Mouse (Mus musculus): ENCODE data around the gene Agrn. TPM values are rescaled to one million over a fixed set of nuclear protein-coding genes. Genes with fewer than 3 reads are reported as not detected.
A peak's percentile ranks its signal among the peaks of the same experiment; 100 is the strongest.

The Agrn gene
- polyA plus RNA-seq, 1 experiment from 2014 or later, result 38.6 TPM

DNA sequence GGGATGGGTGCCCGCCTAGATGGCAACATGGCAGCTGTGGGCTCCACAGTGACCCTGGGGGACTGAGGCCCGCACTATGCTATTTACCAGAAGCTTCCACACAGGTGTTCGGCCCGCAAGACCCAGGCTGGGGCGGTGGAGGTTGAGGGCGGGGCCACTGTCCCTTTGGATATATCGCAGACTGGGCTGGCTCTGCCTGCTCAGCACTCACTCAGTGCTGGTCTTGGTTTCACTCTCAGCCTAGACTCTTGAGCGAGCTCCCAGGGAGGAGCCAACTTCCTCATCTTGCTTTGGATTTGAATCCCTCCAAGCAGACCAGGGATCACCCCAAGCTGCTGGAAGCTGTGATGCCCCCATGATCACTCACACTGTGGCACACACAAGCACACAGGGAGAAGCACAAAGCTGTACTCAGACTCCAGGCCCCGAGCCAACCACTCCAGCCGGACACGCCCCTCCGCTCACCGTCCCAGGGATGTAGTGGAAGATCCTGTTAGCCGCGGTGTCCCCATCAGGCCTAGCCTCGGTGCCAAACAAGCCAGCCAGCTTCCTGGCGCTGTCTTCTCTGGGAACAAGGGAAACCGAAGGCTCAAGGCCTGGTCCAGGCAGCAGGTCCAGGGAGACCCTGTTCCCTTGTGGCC, 30.6 kb upstream of the Agrn start:
- no peak for ATAC-seq (ENCODE audit: insufficient number of reproducible peaks, low FRiP score, low TSS enrichment, low read depth)
- WGBS, result 29% methylated on average over 18 of the region's 18 CpGs
- peak overlapping the region; percentile 20 for H3K4me2 ChIP-seq (ENCODE audit: low read depth, severe bottlenecking)

DNA sequence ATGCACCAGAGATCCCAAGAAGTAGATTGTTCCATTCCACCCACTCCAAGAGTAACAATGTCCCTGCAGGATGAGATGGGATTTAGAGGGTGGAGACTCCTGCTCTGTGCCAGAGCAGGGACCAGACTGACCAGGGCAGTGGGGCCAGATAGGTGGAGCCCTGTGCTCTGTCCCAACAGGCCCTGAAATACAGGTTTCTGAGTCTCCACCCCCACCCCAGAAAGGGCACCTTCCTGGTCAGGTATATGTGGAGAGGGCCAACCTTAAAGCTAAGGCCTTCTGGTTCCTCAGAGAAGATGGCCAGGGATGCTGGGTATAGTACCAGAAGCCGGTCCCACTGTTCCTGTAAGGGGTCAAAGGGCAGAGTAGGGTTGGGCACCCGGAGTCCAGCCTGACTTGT, 27.0 kb upstream of the Agrn start:
- Histone ChIP-seq H3K9me3 (ENCODE audit: control insufficient read depth, low read length) (no peaks in the 10 kb centered on the region), H3K4me1 (ENCODE audit: control insufficient read depth, insufficient read depth, low read length) (peaks cover 3% of the 10 kb centered on the region; the same call in 1 of the 2 replicates), H3K36me3 (ENCODE audit: control insufficient read depth, insufficient read depth, low read length) (no peaks in the 10 kb centered on the region; the same call in 1 of the 2 replicates), H3K4me2 (ENCODE audit: low read depth, severe bottlenecking) (no peak overlapping the region), H3K9ac (ENCODE audit: low read length) (no peak overlapping the region), H3K4me3 (ENCODE audit: low read depth, low read length) (no peak overlapping the region), H3K27me3 (ENCODE audit: control insufficient read depth, insufficient read depth, low read length) (peaks cover 2% of the 10 kb centered on the region; the same call in 1 of the 2 replicates), H3K27ac (replicated peaks; ENCODE audit: low read depth, low read length) (no peak overlapping the region)
- DNase-seq (ENCODE audit: low spot score), result no peak
- ATAC-seq (ENCODE audit: insufficient number of reproducible peaks, low FRiP score, low TSS enrichment, low read depth), result no peak
- WGBS, result 76% methylated on average over 2 of the region's 2 CpGs

More for the DNA sequence above, 30.6 kb upstream of the Agrn start:
- no peak for DNase-seq (ENCODE audit: low spot score)
- Histone ChIP-seq H3K27ac (replicated peaks; ENCODE audit: low read depth, low read length) (no peak overlapping the region), H3K9me3 (ENCODE audit: control insufficient read depth, low read length) (no peaks in the 10 kb centered on the region), H3K9ac (ENCODE audit: low read length) (no peak overlapping the region; the same call in 1 of the 2 replicates), H3K4me1 (ENCODE audit: control insufficient read depth, insufficient read depth, low read length) (peaks cover 3% of the 10 kb centered on the region; the same call in 1 of the 2 replicates), H3K4me3 (ENCODE audit: low read depth, low read length) (no peak overlapping the region), H3K27me3 (ENCODE audit: control insufficient read depth, insufficient read depth, low read length) (peaks cover 2% of the 10 kb centered on the region; the same call in 1 of the 2 replicates), H3K36me3 (ENCODE audit: control insufficient read depth, insufficient read depth, low read length) (peaks cover 16% of the 10 kb centered on the region)

DNA sequence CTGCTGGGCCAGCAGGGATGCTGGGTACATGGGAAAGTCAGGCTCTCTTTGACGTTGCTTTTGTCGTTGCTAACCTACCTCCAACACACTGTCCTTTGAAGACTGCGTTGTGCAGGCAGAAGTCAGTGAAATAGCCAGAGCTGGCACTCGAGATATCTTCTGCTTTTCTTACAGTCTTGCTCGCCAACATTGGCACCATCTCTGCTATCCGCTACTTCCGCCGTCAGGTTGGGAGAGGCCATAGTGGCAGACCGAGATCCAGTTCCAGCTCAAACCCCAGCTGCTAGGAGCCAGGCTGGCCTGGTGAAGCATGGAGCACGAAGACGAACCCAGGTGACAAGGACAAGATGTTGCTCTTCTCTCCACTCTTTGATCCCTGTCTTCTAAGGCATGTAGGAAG, 22.6 kb upstream of the Agrn start:
- ATAC-seq (ENCODE audit: insufficient number of reproducible peaks, low FRiP score, low TSS enrichment, low read depth), result no peak
- Histone ChIP-seq H3K36me3 (ENCODE audit: control insufficient read depth, insufficient read depth, low read length) (no peaks in the 10 kb centered on the region), H3K9ac (ENCODE audit: low read length) (no peak overlapping the region), H3K27ac (replicated peaks; ENCODE audit: low read depth, low read length) (no peak overlapping the region), H3K4me2 (ENCODE audit: low read depth, severe bottlenecking) (no peak overlapping the region), H3K4me3 (ENCODE audit: low read depth, low read length) (no peak overlapping the region), H3K9me3 (ENCODE audit: control insufficient read depth, low read length) (no peaks in the 10 kb centered on the region), H3K27me3 (ENCODE audit: control insufficient read depth, insufficient read depth, low read length) (no peaks in the 10 kb centered on the region), H3K4me1 (ENCODE audit: control insufficient read depth, insufficient read depth, low read length) (no peaks in the 10 kb centered on the region)
- WGBS, result 93% methylated on average over 11 of the region's 11 CpGs
- no peak for DNase-seq (ENCODE audit: low spot score)

DNA sequence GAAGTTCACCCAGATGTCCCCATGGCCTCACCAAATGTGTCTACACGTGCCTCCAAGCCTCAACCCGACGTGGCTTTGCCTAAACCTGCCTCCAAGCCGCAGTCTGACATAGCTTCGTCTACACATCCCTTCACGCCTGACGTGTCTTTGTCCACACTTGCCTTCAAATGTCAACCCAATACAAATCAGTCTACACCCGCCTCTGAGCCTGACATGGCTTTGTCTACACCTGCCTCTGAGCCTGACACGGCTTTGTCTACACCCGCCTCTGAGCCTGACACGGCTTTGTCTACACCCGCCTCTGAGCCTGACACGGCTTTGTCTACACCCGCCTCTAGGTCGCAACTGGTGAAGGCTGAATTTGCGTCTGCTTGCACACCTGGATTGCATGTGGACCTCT, 20.6 kb upstream of the Agrn start:
- H3K36me3 ChIP-seq (ENCODE audit: control insufficient read depth, insufficient read depth, low read length), result no peaks in the 10 kb centered on the region
- 79% methylated on average over 16 of the region's 16 CpGs for WGBS
- H3K4me2 ChIP-seq (ENCODE audit: low read depth, severe bottlenecking), result no peak overlapping the region
- no peaks in the 10 kb centered on the region for H3K9me3 ChIP-seq (ENCODE audit: control insufficient read depth, low read length)
- no peak for DNase-seq (ENCODE audit: low spot score)
- no peaks in the 10 kb centered on the region for H3K27me3 ChIP-seq (ENCODE audit: control insufficient read depth, insufficient read depth, low read length)
- ATAC-seq (ENCODE audit: insufficient number of reproducible peaks, low FRiP score, low TSS enrichment, low read depth), result no peak
- H3K4me3 ChIP-seq (ENCODE audit: low read depth, low read length), result no peak overlapping the region
- no peak overlapping the region for H3K27ac ChIP-seq (replicated peaks; ENCODE audit: low read depth, low read length)
- H3K9ac ChIP-seq (ENCODE audit: low read length), result no peak overlapping the region
- no peaks in the 10 kb centered on the region for H3K4me1 ChIP-seq (ENCODE audit: control insufficient read depth, insufficient read depth, low read length)

DNA sequence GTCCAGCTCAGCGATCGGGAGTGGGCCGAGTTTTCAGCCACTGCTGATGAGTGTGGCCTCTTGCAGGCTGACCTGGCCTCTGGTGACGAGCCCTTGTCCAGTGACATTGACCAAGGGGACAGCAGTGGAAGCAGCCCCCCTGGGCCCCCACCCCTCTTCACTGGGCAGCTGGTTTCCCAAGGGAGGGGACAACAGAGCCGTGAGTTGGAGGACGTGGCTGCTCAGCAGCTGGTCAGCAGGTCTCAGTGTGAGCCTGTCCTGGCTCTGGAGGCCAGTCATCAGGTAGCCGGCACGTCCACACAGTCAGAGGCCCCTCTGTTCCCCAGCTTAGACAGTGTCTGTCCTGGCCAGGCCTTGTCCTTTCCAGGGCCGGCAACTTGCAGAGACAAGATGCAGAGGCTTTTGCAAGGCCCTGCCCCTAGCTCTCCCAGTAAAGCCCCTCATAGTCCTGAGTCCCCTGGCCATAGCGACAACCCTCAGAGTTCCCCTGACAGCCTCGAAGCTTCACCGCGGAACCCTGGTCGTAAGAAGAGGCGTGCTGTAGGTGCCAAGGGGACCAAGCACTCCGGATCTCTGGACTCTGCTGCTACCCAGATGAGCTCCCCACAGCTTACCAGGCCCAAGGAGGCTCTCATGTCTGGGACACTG, 19.9 kb upstream of the Agrn start:
- Histone ChIP-seq H3K36me3 (ENCODE audit: control insufficient read depth, insufficient read depth, low read length) (no peaks in the 10 kb centered on the region), H3K27me3 (ENCODE audit: control insufficient read depth, insufficient read depth, low read length) (no peaks in the 10 kb centered on the region), H3K9ac (ENCODE audit: low read length) (no peak overlapping the region), H3K4me2 (ENCODE audit: low read depth, severe bottlenecking) (no peak overlapping the region), H3K27ac (replicated peaks; ENCODE audit: low read depth, low read length) (no peak overlapping the region), H3K9me3 (ENCODE audit: control insufficient read depth, low read length) (no peaks in the 10 kb centered on the region), H3K4me1 (ENCODE audit: control insufficient read depth, insufficient read depth, low read length) (no peaks in the 10 kb centered on the region), H3K4me3 (ENCODE audit: low read depth, low read length) (no peak overlapping the region)
- WGBS, result 82% methylated on average over 16 of the region's 16 CpGs
- ATAC-seq (ENCODE audit: insufficient number of reproducible peaks, low FRiP score, low TSS enrichment, low read depth) (no peak), DNase-seq (ENCODE audit: low spot score) (no peak)

DNA sequence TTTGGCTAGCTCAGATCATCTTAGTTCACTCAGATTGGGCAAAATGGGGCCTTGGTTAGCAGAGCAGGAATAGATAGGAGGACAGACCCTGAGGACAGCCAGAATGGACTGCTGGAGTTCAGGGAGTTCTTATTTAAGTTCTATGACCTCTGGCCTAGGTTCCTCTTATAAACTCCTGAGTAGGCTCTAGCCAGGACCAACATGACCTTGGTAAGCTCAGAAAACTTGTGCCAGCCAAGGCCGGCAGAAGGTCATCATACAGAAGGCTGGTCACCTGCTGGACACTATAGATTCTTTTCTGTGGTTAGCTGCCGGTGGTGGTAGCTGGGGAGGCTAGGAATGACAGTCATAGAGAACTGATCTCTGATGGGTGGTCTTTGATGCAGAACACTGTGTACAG, 18.9 kb upstream of the Agrn start:
- H3K36me3 ChIP-seq (ENCODE audit: control insufficient read depth, insufficient read depth, low read length), result no peaks in the 10 kb centered on the region
- H3K27me3 ChIP-seq (ENCODE audit: control insufficient read depth, insufficient read depth, low read length), result no peaks in the 10 kb centered on the region
- no peak overlapping the region for H3K4me2 ChIP-seq (ENCODE audit: low read depth, severe bottlenecking)
- no peak overlapping the region for H3K4me3 ChIP-seq (ENCODE audit: low read depth, low read length)
- no peaks in the 10 kb centered on the region for H3K9me3 ChIP-seq (ENCODE audit: control insufficient read depth, low read length)
- DNase-seq (ENCODE audit: low spot score) (no peak), ATAC-seq (ENCODE audit: insufficient number of reproducible peaks, low FRiP score, low TSS enrichment, low read depth) (no peak)
- H3K9ac ChIP-seq (ENCODE audit: low read length), result no peak overlapping the region
- H3K4me1 ChIP-seq (ENCODE audit: control insufficient read depth, insufficient read depth, low read length), result no peaks in the 10 kb centered on the region
- 88% methylated on average over 2 of the region's 2 CpGs for WGBS
- no peak overlapping the region for H3K27ac ChIP-seq (replicated peaks; ENCODE audit: low read depth, low read length)

DNA sequence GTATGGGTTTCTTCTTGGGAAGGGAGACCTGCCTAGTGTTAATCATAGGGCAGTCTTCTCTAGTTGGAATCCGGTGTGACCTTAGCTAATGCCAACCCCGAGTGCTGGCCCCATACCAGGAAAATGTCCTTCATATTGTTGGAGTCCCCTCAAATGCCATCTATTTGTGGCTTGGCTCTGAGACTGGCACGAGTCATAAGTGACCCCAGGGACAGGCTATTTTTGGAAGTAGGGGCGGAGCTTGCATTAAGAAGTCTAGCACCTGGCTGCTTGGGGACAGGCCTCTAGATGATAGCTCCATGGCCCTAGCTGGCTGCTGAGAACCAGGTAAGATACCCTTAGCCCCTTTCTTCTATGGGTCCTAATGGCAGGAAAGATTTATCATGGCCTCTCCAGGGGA, 18.4 kb upstream of the Agrn start, which contains the start of gene Perm1:
TSS of gene Perm1 (plus strand) at position 220 of the 400 bp plus-strand sequence.
- H3K9me3 ChIP-seq (ENCODE audit: control insufficient read depth, low read length), result no peaks in the 10 kb centered on the region
- no peaks in the 10 kb centered on the region for H3K27me3 ChIP-seq (ENCODE audit: control insufficient read depth, insufficient read depth, low read length)
- no peaks in the 10 kb centered on the region for H3K4me1 ChIP-seq (ENCODE audit: control insufficient read depth, insufficient read depth, low read length)
- no peaks in the 10 kb centered on the region for H3K36me3 ChIP-seq (ENCODE audit: control insufficient read depth, insufficient read depth, low read length)
- ATAC-seq (ENCODE audit: insufficient number of reproducible peaks, low FRiP score, low TSS enrichment, low read depth) (no peak), DNase-seq (ENCODE audit: low spot score) (no peak)
- no peak within 1 kb of the TSS for H3K4me2 ChIP-seq (ENCODE audit: low read depth, severe bottlenecking)
- H3K27ac ChIP-seq (replicated peaks; ENCODE audit: low read depth, low read length), result no peak within 1 kb of the TSS
- H3K9ac ChIP-seq (ENCODE audit: low read length), result no peak within 1 kb of the TSS
- 75% methylated on average over 4 of the region's 4 CpGs for WGBS
- H3K4me3 ChIP-seq (ENCODE audit: low read depth, low read length), result no peak within 1 kb of the TSS

DNA sequence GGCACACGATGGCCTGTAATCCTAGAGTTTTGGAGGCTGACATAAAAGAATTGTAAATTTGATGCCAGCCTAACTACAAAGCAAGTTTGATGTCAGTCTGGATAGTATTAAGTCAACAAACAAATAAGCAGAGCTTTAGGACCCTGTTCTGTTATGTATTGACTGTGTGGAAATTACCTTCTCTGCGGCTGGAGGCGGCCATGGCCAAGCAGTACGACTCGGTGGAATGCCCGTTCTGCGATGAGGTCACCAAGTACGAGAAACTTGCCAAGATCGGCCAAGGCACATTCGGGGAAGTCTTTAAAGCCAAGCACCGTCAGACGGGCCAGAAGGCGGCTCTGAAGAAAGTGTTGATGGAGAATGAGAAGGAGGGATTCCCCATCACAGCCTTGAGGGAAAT, 15.8 kb upstream of the Agrn start:
- H3K4me1 ChIP-seq (ENCODE audit: control insufficient read depth, insufficient read depth, low read length), result no peaks in the 10 kb centered on the region
- H3K9ac ChIP-seq (ENCODE audit: low read length), result no peak overlapping the region
- H3K36me3 ChIP-seq (ENCODE audit: control insufficient read depth, insufficient read depth, low read length), result no peaks in the 10 kb centered on the region
- no peak for ATAC-seq (ENCODE audit: insufficient number of reproducible peaks, low FRiP score, low TSS enrichment, low read depth)
- no peaks in the 10 kb centered on the region for H3K27me3 ChIP-seq (ENCODE audit: control insufficient read depth, insufficient read depth, low read length)
- no peak overlapping the region for H3K4me2 ChIP-seq (ENCODE audit: low read depth, severe bottlenecking)
- no peak overlapping the region for H3K27ac ChIP-seq (replicated peaks; ENCODE audit: low read depth, low read length)
- 91% methylated on average over 13 of the region's 13 CpGs for WGBS
- DNase-seq (ENCODE audit: low spot score), result no peak
- H3K9me3 ChIP-seq (ENCODE audit: control insufficient read depth, low read length), result no peaks in the 10 kb centered on the region
- no peak overlapping the region for H3K4me3 ChIP-seq (ENCODE audit: low read depth, low read length)
